Mouse (Mus musculus) brain, embryonic 14.5 days (tissue): ENCODE data around the gene Ift172.

Experiments used
- CTCF ChIP-seq: fragments of 200-500 bp; IDR thresholded peaks from 2 replicates; pipeline ENCODE4 v1.5.1; 2012; ENCODE audit warnings: inconsistent platforms, mild to moderate bottlenecking, moderate library complexity, borderline replicate concordance; ENCODE audit not compliant: insufficient read depth, insufficient read length; ENCODE audit errors: extremely low read depth
- POLR2A ChIP-seq: fragments of 200-500 bp; IDR thresholded peaks from 2 replicates; pipeline ENCODE4 v1.6.1; 2012; ENCODE audit warnings: mild to moderate bottlenecking, inconsistent platforms, borderline replicate concordance; ENCODE audit not compliant: poor library complexity, insufficient read depth, insufficient read length, severe bottlenecking; ENCODE audit errors: extremely low read depth

DNA sequence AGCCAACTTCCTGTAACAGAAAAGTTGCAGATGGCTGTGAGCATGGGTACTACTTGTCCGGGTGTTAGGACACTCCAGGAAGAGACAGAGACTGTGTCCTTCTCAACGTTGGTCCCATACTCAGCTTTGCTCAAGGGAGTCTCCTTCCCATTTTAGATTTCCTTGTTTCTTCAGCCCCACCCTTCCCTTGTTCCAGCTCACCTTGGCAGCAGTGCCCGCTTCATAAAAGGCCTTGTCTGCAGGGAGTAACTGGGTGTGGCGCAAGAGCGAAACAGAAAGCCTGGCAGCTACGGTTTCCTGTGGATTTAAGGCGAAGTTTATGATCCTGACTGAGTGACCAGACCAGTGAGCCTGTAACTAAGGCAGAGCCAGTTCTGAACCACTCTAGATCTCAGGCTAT is 36.5 kb downstream of the Ift172 start:
- TF ChIP-seq POLR2A, result no peak
- no peak for TF ChIP-seq CTCF
